Mouse (Mus musculus) spleen, adult 2 months (tissue): ENCODE measurements around the gene Pum3.
A peak's percentile ranks its signal among the peaks of the same experiment; 100 is the strongest.

ENCODE experiments used
- CTCF ChIP-seq: fragments of 200-500 bp; IDR thresholded peaks from 2 replicates; pipeline ENCODE4 v1.5.1; 2011; ENCODE audit warnings: mild to moderate bottlenecking, inconsistent platforms; ENCODE audit not compliant: insufficient read depth, insufficient read length, insufficient replicate concordance; ENCODE audit errors: extremely low read depth
- POLR2A ChIP-seq: fragments of 200-500 bp; IDR thresholded peaks from 2 replicates; pipeline ENCODE4 v1.6.1; 2011; ENCODE audit warnings: low read depth, low read length, inconsistent platforms

- TF ChIP-seq POLR2A, result no peak
- peak; percentile 27; the same call in 1 of the 2 replicates for TF ChIP-seq CTCF
Observed at GRCm38 (mm10) chr19:27425656-27426055, 4.0 kb downstream of the Pum3 start.
